ENCODE assay signal across 7 mouse cellular contexts in the genomic region with DNA sequence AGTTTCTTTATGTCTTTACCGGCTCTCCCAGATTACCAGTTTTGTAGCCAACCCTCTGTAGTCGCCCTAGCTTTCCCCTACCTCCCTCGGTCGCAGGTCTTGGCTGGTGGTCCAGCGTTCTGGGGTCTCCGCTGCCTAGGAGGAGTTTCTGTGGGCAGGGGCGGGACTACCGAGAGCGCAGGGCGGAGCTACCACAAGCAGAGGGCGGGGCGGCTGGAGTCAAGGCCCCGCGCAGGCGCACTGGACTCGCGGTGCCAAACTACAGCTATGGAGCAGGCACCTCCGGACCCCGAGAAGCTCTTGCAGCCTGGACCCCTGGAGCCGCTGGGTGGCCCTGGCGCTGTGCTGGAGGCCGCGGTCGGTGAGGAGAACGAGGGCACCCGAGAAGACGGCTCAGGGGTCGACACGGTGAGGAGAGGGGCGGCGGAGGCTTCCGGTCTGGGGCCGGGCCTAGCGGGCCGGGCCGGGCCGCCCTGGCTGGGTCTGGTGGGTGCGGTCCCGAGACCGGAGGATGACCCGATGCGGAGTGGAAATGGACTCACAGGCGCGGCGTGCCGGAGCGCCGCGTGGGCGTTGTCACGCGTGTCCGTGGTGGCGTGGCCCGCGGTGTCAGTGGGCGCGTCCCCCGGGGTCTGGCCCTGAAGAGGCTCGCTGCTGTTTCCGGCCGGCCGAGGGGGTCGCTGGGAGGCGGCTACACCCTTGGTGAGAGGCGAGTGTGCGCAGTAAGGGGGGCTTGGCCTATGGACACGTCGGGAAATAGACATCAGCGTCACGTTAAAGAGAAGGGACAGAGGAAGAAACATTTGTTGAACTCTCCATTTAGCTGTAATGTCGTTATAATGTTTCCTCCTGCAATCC. TPM values are rescaled to one million over a fixed set of nuclear protein-coding genes. Genes with fewer than 3 reads are reported as not detected.
DNase-seq lines count a peak whose midpoint lies in the region; ATAC-seq lines count a peak whose summit lies in the region.

A gene (plus strand): TSS at position 249 of the 858 bp plus-strand sequence.

- H3K27ac ChIP-seq in embryonic facial prominence, embryonic 11.5 days (replicated peaks; ENCODE audit: low read depth, low read length), result peak within 1 kb of the TSS; percentile 53; the same call in 1 of the 2 replicates
- H3K27ac ChIP-seq in limb, embryonic 11.5 days (replicated peaks; ENCODE audit: low read depth, low read length), result peak within 1 kb of the TSS; percentile 52; the same call in 1 of the 2 replicates
- peak within 1 kb of the TSS; percentile 78 for H3K27ac ChIP-seq in midbrain, embryonic 14.5 days (replicated peaks; ENCODE audit: low read depth, low read length)

- WGBS in embryonic facial prominence, embryonic 11.5 days, result under 1% methylated on average over 72 of the region's 72 CpGs
- under 1% methylated on average over 72 of the region's 72 CpGs for WGBS in limb, embryonic 11.5 days
- under 1% methylated on average over 72 of the region's 72 CpGs for WGBS in midbrain, embryonic 14.5 days

- DNase-seq in adrenal gland, postnatal 14 days, result peak; percentile 96
- DNase-seq in embryonic facial prominence, embryonic 11.5 days (ENCODE audit: low spot score), result peak; percentile 97
- DNase-seq in heart, adult 11 months, result peak; percentile 99
- DNase-seq in kidney, adult 18-20 months, result peak; percentile 96
- DNase-seq in limb, embryonic 11.5 days (ENCODE audit: low spot score), result peak; percentile 97
- DNase-seq in midbrain, embryonic 14.5 days, result peak; percentile 98
- peak; percentile 85 to 98 for DNase-seq in spleen, adult 18-20 months

- no peaks in the 10 kb centered on the region for H3K27me3 ChIP-seq in embryonic facial prominence, embryonic 11.5 days (ENCODE audit: control insufficient read depth, insufficient read depth, low read length)
- no peaks in the 10 kb centered on the region for H3K27me3 ChIP-seq in limb, embryonic 11.5 days (ENCODE audit: control insufficient read depth, insufficient read depth, low read length)
- H3K27me3 ChIP-seq in midbrain, embryonic 14.5 days (ENCODE audit: control insufficient read depth, insufficient read depth, low read length), result no peaks in the 10 kb centered on the region

- H3K4me2 ChIP-seq in embryonic facial prominence, embryonic 11.5 days (ENCODE audit: low read depth, low read length), result peak within 1 kb of the TSS; percentile 41
- peak within 1 kb of the TSS; percentile 73 for H3K4me2 ChIP-seq in limb, embryonic 11.5 days (ENCODE audit: low read depth, severe bottlenecking)
- H3K4me2 ChIP-seq in midbrain, embryonic 14.5 days (ENCODE audit: low read length), result peak within 1 kb of the TSS; percentile 52

- H3K4me1 ChIP-seq in embryonic facial prominence, embryonic 11.5 days (ENCODE audit: control insufficient read depth, insufficient read depth, low read length), result no peaks in the 10 kb centered on the region
- H3K4me1 ChIP-seq in limb, embryonic 11.5 days (ENCODE audit: control insufficient read depth, insufficient read depth, low read length), result no peaks in the 10 kb centered on the region; the same call in 1 of the 2 replicates
- H3K4me1 ChIP-seq in midbrain, embryonic 14.5 days (ENCODE audit: control insufficient read depth, insufficient read depth, low read length), result peaks cover 11% of the 10 kb centered on the region; the same call in 1 of the 2 replicates

- H3K36me3 ChIP-seq in embryonic facial prominence, embryonic 11.5 days (replicated peaks; ENCODE audit: control insufficient read depth, insufficient read depth, low read depth, low read length), result no peaks in the 10 kb centered on the region
- H3K36me3 ChIP-seq in limb, embryonic 11.5 days (ENCODE audit: control insufficient read depth, insufficient read depth, low read length), result no peaks in the 10 kb centered on the region
- no peaks in the 10 kb centered on the region for H3K36me3 ChIP-seq in midbrain, embryonic 14.5 days (ENCODE audit: control insufficient read depth, insufficient read depth, low read length)

- peak within 1 kb of the TSS; percentile 82 for H3K9ac ChIP-seq in embryonic facial prominence, embryonic 11.5 days (replicated peaks; ENCODE audit: low read length)
- peak within 1 kb of the TSS; percentile 92 for H3K9ac ChIP-seq in limb, embryonic 11.5 days (ENCODE audit: low read length)
- H3K9ac ChIP-seq in midbrain, embryonic 14.5 days (replicated peaks; ENCODE audit: low read length), result peak within 1 kb of the TSS; percentile 91

- ATAC-seq in embryonic facial prominence, embryonic 11.5 days (replicated peaks; ENCODE audit: insufficient number of reproducible peaks, low FRiP score, low TSS enrichment, low read depth), result peak; percentile 87
- ATAC-seq in limb, embryonic 11.5 days (ENCODE audit: insufficient number of reproducible peaks, low FRiP score, low TSS enrichment, low read depth), result peak; percentile 92
- ATAC-seq in midbrain, embryonic 14.5 days (ENCODE audit: low FRiP score, low TSS enrichment), result peak; percentile 95

- H3K4me3 ChIP-seq in embryonic facial prominence, embryonic 11.5 days (ENCODE audit: low read depth, low read length), result peak within 1 kb of the TSS; percentile 92
- H3K4me3 ChIP-seq in limb, embryonic 11.5 days (ENCODE audit: low read depth, low read length), result peak within 1 kb of the TSS; percentile 98
- peak within 1 kb of the TSS; percentile 92 for H3K4me3 ChIP-seq in midbrain, embryonic 14.5 days (replicated peaks; ENCODE audit: low read depth, low read length)

- H3K9me3 ChIP-seq in embryonic facial prominence, embryonic 11.5 days (replicated peaks; ENCODE audit: control insufficient read depth, low read length), result no peaks in the 10 kb centered on the region
- H3K9me3 ChIP-seq in limb, embryonic 11.5 days (ENCODE audit: control insufficient read depth, low read length), result no peaks in the 10 kb centered on the region
- H3K9me3 ChIP-seq in midbrain, embryonic 14.5 days (ENCODE audit: control insufficient read depth, low read length), result no peaks in the 10 kb centered on the region

RNA-seq across cellular contexts. Expression of the gene that starts here (rescaled TPM):
- 46.9 and 54.0 TPM in 2 replicates for total RNA-seq in adrenal gland, postnatal 14 days (2021)
- 86.5 and 88.7 TPM in 2 replicates for polyA plus RNA-seq in embryonic facial prominence, embryonic 11.5 days (2014; fragmentation: Nextera tagmentation; extraction: Ambion mirVana)
- polyA plus RNA-seq in limb, embryonic 11.5 days (2014; fragmentation: Nextera tagmentation; extraction: Ambion mirVana), result 70.8 and 72.2 TPM in 2 replicates
- polyA plus RNA-seq in midbrain, embryonic 14.5 days (2014; fragmentation: Nextera tagmentation; extraction: Ambion mirVana), result 77.8 and 98.2 TPM in 2 replicates

Comparison
In these comparisons a context has a peak if more than half of its experiments do, and no peak if none do; other contexts are left out.
1. Peak in every context shown above with its lines: DNase-seq, ATAC-seq, H3K4me3 ChIP-seq and H3K27ac ChIP-seq.